Mouse (Mus musculus) liver, adult 2 months (tissue): Measurements from ENCODE around the gene Slc7a5.

Experiments used
- CTCF ChIP-seq: fragments of 200-500 bp; IDR thresholded peaks from 2 replicates; pipeline ENCODE4 v1.5.1; 2011; ENCODE audit warnings: low read depth, low read length, control low read depth
- POLR2A ChIP-seq: fragments of 200-500 bp; IDR thresholded peaks from 2 replicates; pipeline ENCODE4 v1.6.1; 2011; ENCODE audit warnings: low read length, control low read depth; ENCODE audit not compliant: insufficient read depth; ENCODE audit errors: extremely low read depth

GRCm38 (mm10) chr8:121953821-121954545 is 46.5 kb upstream of the Slc7a5 start:
- no peak for TF ChIP-seq POLR2A
- TF ChIP-seq CTCF = no peak
